Mouse (Mus musculus) thymus, adult 2 months (tissue): Measurements from ENCODE around the gene Ugt2a1.
"Not testable (repeated sequence)": the region's sequence is repeated elsewhere in the genome, so short reads cannot be mapped to it uniquely, and the experiment has no call there.

ENCODE experiments used
- CTCF ChIP-seq: fragments of 200-500 bp; IDR thresholded peaks from 2 replicates; pipeline ENCODE4 v1.5.1; 2012; ENCODE audit warnings: mild to moderate bottlenecking, control low read depth, low read length, moderate library complexity, borderline replicate concordance; ENCODE audit not compliant: control insufficient read depth, poor library complexity, insufficient read depth; ENCODE audit errors: extremely low read depth
- POLR2A ChIP-seq: fragments of 200-500 bp; IDR thresholded peaks from 2 replicates; pipeline ENCODE4 v1.6.1; 2012; ENCODE audit warnings: mild to moderate bottlenecking, low read length, control low read depth, moderate library complexity; ENCODE audit not compliant: control insufficient read depth, poor library complexity, insufficient read depth; ENCODE audit errors: extremely low read depth

- not testable (repeated sequence) for TF ChIP-seq CTCF, POLR2A
These were observed 4.0 kb downstream of the Ugt2a1 start, which contains the start of gene Gm43638 for GRCm38 (mm10) chr5:87486706-87487105.
